9 mouse cellular contexts compared by ENCODE assay signal in genomic region chr17:4109263-4109662, GRCm38 (mm10).
DNase-seq lines count a peak whose midpoint lies in the region; TF ChIP-seq lines count a peak whose summit lies in the region.
"Had no signal": no experiment of that assay in that cellular context is flagged by ENCODE, and none has a peak within 500 bp of the region (broad histone marks: within the 10 kb centered on the region; RNA-seq: fewer than 3 reads in every experiment).

No protein-coding gene starts in this region.

- TF ChIP-seq CTCF in lung, adult 2 months (IDR thresholded peaks at IDR 0.05; ENCODE audit: insufficient read depth, low read length), result peak; percentile 30; the same call in 1 of the 2 replicates

- WGBS in lung, adult 2 months, result 52% methylated on average over 3 of the region's 3 CpGs

- DNase-seq in frontal cortex, postnatal 14 days (ENCODE audit: low spot score in 2 of 2), result peak; percentile 7 to 12
- no peak for DNase-seq in frontal cortex, postnatal 36 days (ENCODE audit: low spot score in 2 of 2)
- DNase-seq in lung, adult 2 months, result no peak
- no peak for DNase-seq in lung, postnatal 25 days (ENCODE audit: low spot score)
- peak; percentile 53 for DNase-seq in R1 (ENCODE audit: low read depth, low spot score)
- DNase-seq in kidney, postnatal 36 days, result peak; percentile 13 to 77
- peak; percentile 1 for DNase-seq in thymus, postnatal 25 days
- DNase-seq in cerebellum, postnatal 36 days, result no peak

- H3K4me1 ChIP-seq in lung, adult 2 months (ENCODE audit: control insufficient read depth, insufficient read depth, low read length), result no peaks in the 10 kb centered on the region
- H3K4me1 ChIP-seq: megakaryocyte, embryonic 14.5 days had no signal

- H3K4me3 ChIP-seq in lung, adult 2 months (replicated peaks; ENCODE audit: extremely low read depth, low read depth, low read length), result no peak overlapping the region
- H3K4me3 ChIP-seq: megakaryocyte, embryonic 14.5 days had no signal

- TF ChIP-seq POLR2A in lung, adult 2 months (IDR thresholded peaks at IDR 0.05; ENCODE audit: borderline replicate concordance, extremely low read depth, low read depth, low read length), result no peak

Comparison
In these comparisons a context has a peak if more than half of its experiments do, and no peak if none do; other contexts are left out.
1. DNase-seq: peak in frontal cortex, postnatal 14 days (2 of 2), R1 (single experiment), kidney, postnatal 36 days (2 of 2) and thymus, postnatal 25 days (single experiment); none in frontal cortex, postnatal 36 days (0 of 2), lung, adult 2 months (single experiment), lung, postnatal 25 days (single experiment) and cerebellum, postnatal 36 days (0 of 2).